In the genomic region with DNA sequence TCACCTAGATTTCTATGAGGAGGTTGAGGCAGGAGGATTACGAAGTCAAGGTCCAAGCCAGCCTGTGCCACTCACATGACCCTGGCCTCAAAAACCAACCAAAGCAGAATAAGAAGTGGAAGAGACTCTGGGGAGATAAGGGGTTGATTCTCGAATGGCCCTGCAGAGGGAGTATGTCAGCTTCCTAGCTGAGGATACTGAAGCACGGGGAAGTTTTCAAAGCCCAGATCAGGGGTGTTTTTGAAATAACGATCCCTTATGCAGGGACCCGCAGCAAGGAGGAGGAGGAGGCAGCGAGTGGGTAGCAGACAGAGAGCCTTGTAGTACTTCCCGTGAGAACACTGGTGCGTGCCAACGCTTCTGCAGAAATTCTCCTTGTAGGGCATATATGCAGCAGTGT, we compare ENCODE assay signal across 10 mouse cellular contexts.
DNase-seq lines count a peak whose midpoint lies in the region; ATAC-seq and TF ChIP-seq lines count a peak whose summit lies in the region.
"Had no signal": no experiment of that assay in that cellular context is flagged by ENCODE, and none has a peak within 500 bp of the region (broad histone marks: within the 10 kb centered on the region; RNA-seq: fewer than 3 reads in every experiment).

No protein-coding gene starts in this region.

- H3K4me1 ChIP-seq in neural tube, embryonic 11.5 days (ENCODE audit: control insufficient read depth, insufficient read depth, low read length): no peaks in the 10 kb centered on the region
- H3K4me1 ChIP-seq in stomach, postnatal 0 days (replicated peaks; ENCODE audit: control insufficient read depth, insufficient read depth): no peaks in the 10 kb centered on the region

- H3K36me3 ChIP-seq in neural tube, embryonic 11.5 days (ENCODE audit: control insufficient read depth, insufficient read depth, low read length): no peaks in the 10 kb centered on the region
- peaks cover 6% of the 10 kb centered on the region; the same call in 1 of the 2 replicates for H3K36me3 ChIP-seq in stomach, postnatal 0 days (ENCODE audit: control insufficient read depth, insufficient read depth, low read length)

- no peaks in the 10 kb centered on the region for H3K9me3 ChIP-seq in neural tube, embryonic 11.5 days (ENCODE audit: control insufficient read depth, low read length)
- H3K9me3 ChIP-seq in stomach, postnatal 0 days (ENCODE audit: control insufficient read depth, low read length): no peaks in the 10 kb centered on the region

- no peak for DNase-seq in gastrocnemius, adult 2 months
- DNase-seq in gastrocnemius, postnatal 36 days: no peak
- DNase-seq in neural tube, embryonic 11.5 days (ENCODE audit: low spot score): no peak
- DNase-seq in neural tube, embryonic 10.5 days (ENCODE audit: extremely low spot score, low spot score): no peak
- peak; percentile 28 for DNase-seq in left cerebral cortex, postnatal 4 days
- no peak for DNase-seq in stomach, postnatal 0 days (ENCODE audit: low spot score)
- DNase-seq in kidney, postnatal 25 days: no peak
- DNase-seq in kidney, adult 18-20 months: no peak
- DNase-seq: thymus, postnatal 4 days had no signal

- intact Hi-C loops in gastrocnemius, adult 2 months (cut with DNase I): loop anchor here (2.0 to 10.0 kb wide), 2 partner anchors 62 to 234 kb away; no protein-coding TSS in a partner anchor
- intact Hi-C loops in gastrocnemius, postnatal 36 days (cut with DNase I): no loop called here
- intact Hi-C loops in left cerebral cortex, postnatal 4 days (cut with DNase I): loop anchor here (10.0 kb wide), 1 partner anchor 214 kb away; no protein-coding TSS in a partner anchor

- no peak overlapping the region for H3K9ac ChIP-seq in neural tube, embryonic 11.5 days (ENCODE audit: low read length)
- H3K9ac ChIP-seq in stomach, postnatal 0 days (ENCODE audit: low read length): no peak overlapping the region

- no peak overlapping the region for H3K27ac ChIP-seq in gastrocnemius, adult 2 months
- H3K27ac ChIP-seq in neural tube, embryonic 11.5 days (ENCODE audit: low read depth, low read length): no peak overlapping the region
- no peak overlapping the region for H3K27ac ChIP-seq in stomach, postnatal 0 days (replicated peaks)

- peak; percentile 62 for TF ChIP-seq CTCF in gastrocnemius, adult 2 months (IDR thresholded peaks at IDR 0.05)
- peak; percentile 60 for TF ChIP-seq CTCF in stomach, postnatal 0 days (IDR thresholded peaks at IDR 0.05; ENCODE audit: low read depth)

- H3K4me3 ChIP-seq in gastrocnemius, adult 2 months: peak overlapping the region; percentile 29; the same call in 1 of the 2 replicates
- H3K4me3 ChIP-seq in neural tube, embryonic 11.5 days (ENCODE audit: low read depth, low read length): no peak overlapping the region
- H3K4me3 ChIP-seq in stomach, postnatal 0 days (ENCODE audit: low read depth, low read length): no peak overlapping the region

- ATAC-seq in neural tube, embryonic 11.5 days (ENCODE audit: insufficient read depth, low FRiP score, low TSS enrichment): 0 out of 2 replicates have a peak, but pooled peaks have one; percentile 10
- ATAC-seq in stomach, postnatal 0 days (ENCODE audit: low FRiP score, low TSS enrichment): no peak
- ATAC-seq: inflammation-experienced regulatory T-cells, adult 6 months had no signal

- no peak overlapping the region for H3K4me2 ChIP-seq in neural tube, embryonic 11.5 days (ENCODE audit: low read depth)
- H3K4me2 ChIP-seq in stomach, postnatal 0 days (replicated peaks; ENCODE audit: low read depth): no peak overlapping the region

- no peak for TF ChIP-seq EP300 in stomach, postnatal 0 days (optimal IDR thresholded peaks at IDR 0.05)

- 54% methylated on average over 9 of the region's 9 CpGs for WGBS in neural tube, embryonic 11.5 days
- 56% methylated on average over 9 of the region's 9 CpGs for WGBS in stomach, postnatal 0 days

- H3K27me3 ChIP-seq in neural tube, embryonic 11.5 days (ENCODE audit: control insufficient read depth, insufficient read depth, low read length): no peaks in the 10 kb centered on the region
- no peaks in the 10 kb centered on the region for H3K27me3 ChIP-seq in stomach, postnatal 0 days (ENCODE audit: control insufficient read depth, insufficient read depth, low read length)
